Mouse (Mus musculus): ENCODE measurements around the gene Rnf113a2.

DNA sequence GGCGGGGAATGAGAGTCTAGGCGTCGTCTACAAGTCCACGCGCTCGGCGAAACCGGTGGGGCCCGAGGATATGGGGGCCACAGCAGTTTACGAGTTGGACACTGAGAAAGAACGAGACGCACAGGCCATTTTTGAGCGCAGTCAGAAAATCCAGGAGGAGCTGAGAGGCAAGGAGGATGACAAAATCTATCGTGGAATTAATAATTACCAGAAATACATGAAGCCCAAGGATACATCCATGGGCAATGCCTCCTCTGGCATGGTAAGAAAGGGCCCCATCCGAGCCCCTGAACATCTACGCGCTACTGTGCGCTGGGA lies 568 bp downstream of the Rnf113a2 start:
- TF ChIP-seq HCFC1 (IDR thresholded peaks at IDR 0.05; ENCODE audit: low read depth, low read length): no peak
- no peak for TF ChIP-seq CTCF (IDR thresholded peaks at IDR 0.05 in 2 of 3, conservative IDR thresholded peaks at IDR 0.05 in 1 of 3; ENCODE audit: control insufficient read depth in 1 of 3, insufficient read depth in 1 of 3, low read depth in 2 of 3, low read length in 3 of 3, poor library complexity in 1 of 3, severe bottlenecking in 1 of 3)
- TF ChIP-seq USF2 (IDR thresholded peaks at IDR 0.05; ENCODE audit: borderline replicate concordance in 1 of 2, insufficient read depth in 1 of 2, low read depth in 1 of 2, low read length in 2 of 2): no peak
- no peak for TF ChIP-seq BHLHE40 (IDR thresholded peaks at IDR 0.05; ENCODE audit: borderline replicate concordance, low read depth, low read length)
- TF ChIP-seq EP300 (IDR thresholded peaks at IDR 0.05; ENCODE audit: low read depth in 1 of 2, low read length in 2 of 2): no peak
- TF ChIP-seq POLR2A (IDR thresholded peaks at IDR 0.05; ENCODE audit: control insufficient read depth in 1 of 2, insufficient read depth in 1 of 2, low read depth in 1 of 2, low read length in 2 of 2, poor library complexity in 1 of 2): no peak
- no peak for TF ChIP-seq USF1 (IDR thresholded peaks at IDR 0.05; ENCODE audit: low read depth, low read length)

Measured in MEL (cell line).